Mouse (Mus musculus) hematopoietic multipotent progenitor cell, adult 10-12 weeks (in vitro differentiated cells): ENCODE data around the gene Lamc1. TPM values are rescaled to one million over a fixed set of nuclear protein-coding genes. Genes with fewer than 3 reads are reported as not detected.

Experiments used
- polyA plus RNA-seq: library from polyadenylated mRNA; stranded (reverse); fragments of >175 nt; gene quantifications from 2 replicates; pipeline ENCODE4 v1.2.3, GENCODE M21; 2012; ENCODE audit warnings: low replicate concordance

Lamc1 gene
- polyA plus RNA-seq = 4.0 and 5.0 TPM in 2 replicates

GRCm38 (mm10) chr1:153332444-153333295, at the start of gene Lamc1:
Gene Lamc1, minus strand, starts transcription at chr1:153332786.

DNA sequence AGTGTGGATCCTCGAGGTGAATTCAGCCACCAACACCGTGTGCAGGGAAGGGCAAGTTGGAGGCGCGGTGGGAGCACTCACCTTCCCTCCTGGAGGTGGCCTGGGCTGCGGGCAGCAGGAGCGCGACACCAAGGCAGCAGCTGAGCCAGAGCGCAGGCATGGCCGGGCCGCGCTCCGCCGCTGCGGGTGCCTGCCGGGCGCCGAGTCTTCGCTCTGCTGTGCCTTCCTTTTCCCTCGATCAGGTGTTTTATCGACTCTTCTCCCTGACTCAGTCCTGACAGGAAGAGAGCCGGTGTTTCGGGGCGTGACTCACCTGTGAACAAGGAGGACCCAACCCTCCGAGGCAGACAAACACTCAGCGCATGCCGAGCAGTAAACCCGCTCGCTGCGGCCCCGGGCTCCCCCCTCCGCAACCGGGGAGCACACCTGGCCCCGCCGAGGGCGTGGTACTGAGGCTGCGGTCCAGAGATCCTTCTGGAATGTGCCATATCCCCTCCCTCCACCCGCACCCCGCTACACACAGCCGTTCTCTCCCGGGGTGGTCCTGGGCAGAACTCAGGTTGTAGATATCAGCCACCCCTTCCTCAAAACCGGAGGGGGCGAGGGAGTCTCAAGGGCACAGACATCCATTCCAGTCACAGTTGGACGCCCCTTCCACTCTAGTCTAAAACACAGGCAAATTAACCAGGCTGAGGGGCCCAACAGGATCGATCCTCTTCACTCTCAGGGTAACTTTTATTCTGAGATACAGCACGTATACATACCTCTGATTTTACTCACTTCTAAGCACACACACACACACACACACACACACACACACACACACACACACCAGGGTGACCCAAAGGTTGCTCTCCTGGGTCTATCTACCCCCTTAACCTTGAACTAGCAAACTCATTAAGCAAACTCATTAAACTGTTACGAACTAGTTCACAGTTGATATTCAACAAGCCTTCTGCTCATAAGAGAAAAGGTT, 146.5 kb downstream of the Lamc1 start, which contains the start of gene Lamc2:
Lamc2 (minus strand) TSS at position 620 of the 976 bp plus-strand sequence.

Other genes with a start within 250 kb of the Lamc1 start
- gene Lamc2, start 146.3 kb downstream of the Lamc1 start, polyA plus RNA-seq = 0.02 TPM in 1 of 2 replicates, not detected in the other
- 0.79 and 2.3 TPM in 2 replicates for gene Shcbp1l, start 92.4 kb upstream of the Lamc1 start, polyA plus RNA-seq
- gene Dhx9, start 154.9 kb upstream of the Lamc1 start, polyA plus RNA-seq = 7.2 and 26.3 TPM in 2 replicates
- gene Npl, start 217.3 kb upstream of the Lamc1 start, polyA plus RNA-seq = 0.40 and 0.45 TPM in 2 replicates